In genomic region chr14:47116062-47116762, GRCm38 (mm10) we compare ENCODE assay signal across 14 mouse cellular contexts.
DNase-seq lines count a peak whose midpoint lies in the region; ATAC-seq and TF ChIP-seq lines count a peak whose summit lies in the region.
"Had no signal": no experiment of that assay in that cellular context is flagged by ENCODE, and none has a peak within 500 bp of the region (broad histone marks: within the 10 kb centered on the region; RNA-seq: fewer than 3 reads in every experiment).

No protein-coding gene starts in this region.

- TF ChIP-seq CTCF in liver, postnatal 0 days (IDR thresholded peaks at IDR 0.05; ENCODE audit: low read depth) = no peak
- TF ChIP-seq CTCF in stomach, postnatal 0 days (IDR thresholded peaks at IDR 0.05; ENCODE audit: low read depth) = no peak
- TF ChIP-seq CTCF in left cerebral cortex, adult 2 months (IDR thresholded peaks at IDR 0.05) = no peak

- WGBS in liver, postnatal 0 days (ENCODE audit: insufficient replicate concordance) = 58% methylated on average over 10 of the region's 10 CpGs
- WGBS in stomach, postnatal 0 days = 73% methylated on average over 8 of the region's 10 CpGs

- peak; percentile 56 for ATAC-seq in granulocyte monocyte progenitor cell, adult 5-6 weeks (replicated peaks; ENCODE audit: poor library complexity, severe bottlenecking)
- ATAC-seq in liver, postnatal 0 days = peak; percentile 59; the same call in 1 of the 2 replicates
- peak; percentile 95 for ATAC-seq in stomach, postnatal 0 days (ENCODE audit: low FRiP score, low TSS enrichment)
- ATAC-seq: forebrain, postnatal 0 days; hindbrain, postnatal 0 days had no signal

- no peaks in the 10 kb centered on the region for H3K9me3 ChIP-seq in liver, postnatal 0 days (ENCODE audit: low read length)
- H3K9me3 ChIP-seq in stomach, postnatal 0 days (ENCODE audit: control insufficient read depth, low read length) = no peaks in the 10 kb centered on the region
- H3K9me3 ChIP-seq: limb, embryonic 12.5 days had no signal

- no peak overlapping the region for H3K4me2 ChIP-seq in liver, postnatal 0 days (ENCODE audit: low read depth, low read length)
- no peak overlapping the region for H3K4me2 ChIP-seq in stomach, postnatal 0 days (replicated peaks; ENCODE audit: low read depth)
- H3K4me2 ChIP-seq: limb, embryonic 12.5 days had no signal

- no peak overlapping the region for H3K4me3 ChIP-seq in liver, postnatal 0 days (ENCODE audit: low read depth, low read length)
- no peak overlapping the region for H3K4me3 ChIP-seq in stomach, postnatal 0 days (ENCODE audit: low read depth, low read length)
- H3K4me3 ChIP-seq in left cerebral cortex, adult 2 months = no peak overlapping the region
- H3K4me3 ChIP-seq: limb, embryonic 12.5 days had no signal

- DNase-seq in spleen, postnatal 14 days (ENCODE audit: low spot score in 2 of 2) = peak; percentile 32 to 34
- DNase-seq in spleen, adult 12 weeks (ENCODE audit: low spot score) = no peak
- peak; percentile 24 for DNase-seq in liver, postnatal 0 days
- peak; percentile 70 for DNase-seq in stomach, postnatal 0 days (ENCODE audit: low spot score)
- no peak for DNase-seq in frontal cortex, postnatal 36 days (ENCODE audit: low spot score in 2 of 2)
- no peak for DNase-seq in left cerebral cortex, adult 2 months (ENCODE audit: extremely low spot score in 1 of 2, low spot score in 2 of 2)
- DNase-seq in cerebellum, adult 11-12 months = no peak
- DNase-seq: forebrain, postnatal 0 days; gastrocnemius, postnatal 36 days; kidney, postnatal 10 days had no signal

- no peaks in the 10 kb centered on the region for H3K4me1 ChIP-seq in liver, postnatal 0 days (ENCODE audit: insufficient read depth)
- H3K4me1 ChIP-seq in stomach, postnatal 0 days (replicated peaks; ENCODE audit: control insufficient read depth, insufficient read depth) = 0 out of 2 replicates have a peak, but pooled peaks cover 2% of the 10 kb centered on the region
- H3K4me1 ChIP-seq: limb, embryonic 12.5 days had no signal

- H3K9ac ChIP-seq in liver, postnatal 0 days (replicated peaks) = no peak overlapping the region
- no peak overlapping the region for H3K9ac ChIP-seq in stomach, postnatal 0 days (ENCODE audit: low read length)
- H3K9ac ChIP-seq: forebrain, postnatal 0 days; limb, embryonic 12.5 days had no signal

- intact Hi-C loops in left cerebral cortex, adult 2 months (cut with DNase I) = no loop called here

- H3K36me3 ChIP-seq in liver, postnatal 0 days (replicated peaks; ENCODE audit: insufficient read depth, low read length) = no peaks in the 10 kb centered on the region
- H3K36me3 ChIP-seq in stomach, postnatal 0 days (ENCODE audit: control insufficient read depth, insufficient read depth, low read length) = no peaks in the 10 kb centered on the region
- H3K36me3 ChIP-seq: limb, embryonic 12.5 days had no signal

- TF ChIP-seq EP300 in liver, postnatal 0 days (IDR thresholded peaks at IDR 0.05; ENCODE audit: low read depth) = no peak
- TF ChIP-seq EP300 in stomach, postnatal 0 days (optimal IDR thresholded peaks at IDR 0.05) = no peak

- H3K27ac ChIP-seq in liver, postnatal 0 days (ENCODE audit: low read depth) = no peak overlapping the region
- no peak overlapping the region for H3K27ac ChIP-seq in stomach, postnatal 0 days (replicated peaks)
- no peak overlapping the region for H3K27ac ChIP-seq in left cerebral cortex, adult 2 months
- H3K27ac ChIP-seq: hindbrain, postnatal 0 days; limb, embryonic 12.5 days had no signal

- no peaks in the 10 kb centered on the region for H3K27me3 ChIP-seq in liver, postnatal 0 days (ENCODE audit: insufficient read depth, low read length)
- no peaks in the 10 kb centered on the region for H3K27me3 ChIP-seq in stomach, postnatal 0 days (ENCODE audit: control insufficient read depth, insufficient read depth, low read length)
- H3K27me3 ChIP-seq: CH12.LX; limb, embryonic 12.5 days had no signal

Comparison
In these comparisons a context has a peak if more than half of its experiments do, and no peak if none do; other contexts are left out.
1. DNase-seq: peak in spleen, postnatal 14 days (2 of 2), liver, postnatal 0 days (single experiment) and stomach, postnatal 0 days (single experiment); none in spleen, adult 12 weeks (single experiment), frontal cortex, postnatal 36 days (0 of 2), left cerebral cortex, adult 2 months (0 of 2) and cerebellum, adult 11-12 months (single experiment).
2. Peak in every context shown above with its lines, with median percentiles within 50 percentile points of each other: ATAC-seq.